Mouse (Mus musculus) large intestine, adult 2 months (tissue): Measurements from ENCODE around the gene Chrm5. TPM values are rescaled to one million over a fixed set of nuclear protein-coding genes. Genes with fewer than 3 reads are reported as not detected.

Experiments used
- DNase-seq: peaks from one replicate; pipeline ENCODE4 v3.0.0-alpha.2; 2012; ENCODE audit warnings: low read depth, low spot score
- WGBS: fragments of 180-500 bp; shearing (Covaris S2); methylation state at CpG from one replicate; pipeline ENCODE4 v1.1.7; 2018; 5-methylcytosine and 5-hydroxymethylcytosine counted together
- polyA plus RNA-seq: library from polyadenylated mRNA; depleted of rRNA; stranded (reverse); fragments of >200 nt; gene quantifications from 2 replicates; pipeline ENCODE4 v1.2.3, GENCODE M21; 2012; rRNA removed

Chrm5 gene
- polyA plus RNA-seq, 1 experiment, result not detected

- DNase-seq, result no peak
- 84% methylated on average over 2 of the region's 2 CpGs for WGBS
Observed at GRCm38 (mm10) chr2:112432523-112432922, 48.0 kb downstream of the Chrm5 start.

- no peak for DNase-seq
- 40% methylated on average over 5 of the region's 5 CpGs for WGBS
Observed at GRCm38 (mm10) chr2:112430403-112430802, 50.2 kb downstream of the Chrm5 start.

GRCm38 (mm10) chr2:112429665-112430064 lies 50.9 kb downstream of the Chrm5 start:
- WGBS, result 81% methylated on average over 4 of the region's 4 CpGs

More at GRCm38 (mm10) chr2:112429665-112430064, 50.9 kb downstream of the Chrm5 start:
- no peak for DNase-seq

Other genes with a start within 250 kb of the Chrm5 start
- gene Lpcat4, start 241.3 kb downstream of the Chrm5 start, polyA plus RNA-seq, result 55.7 and 150 TPM in 2 replicates
- gene Nutm1, start 221.5 kb downstream of the Chrm5 start, polyA plus RNA-seq, result not detected in 2 replicates
- gene Nop10, start 218.8 kb downstream of the Chrm5 start, polyA plus RNA-seq, result 96.1 and 105 TPM in 2 replicates
- 15.2 and 32.1 TPM in 2 replicates for gene Slc12a6, start 214.9 kb downstream of the Chrm5 start, polyA plus RNA-seq
- gene Gm21985, start 214.5 kb downstream of the Chrm5 start, polyA plus RNA-seq, result 0.02 TPM in 1 of 2 replicates, not detected in the other
- 84.9 and 87.0 TPM in 2 replicates for gene Emc4, start 112.7 kb downstream of the Chrm5 start, polyA plus RNA-seq
- 1.8 and 2.2 TPM in 2 replicates for gene Katnbl1, start 101.6 kb downstream of the Chrm5 start, polyA plus RNA-seq
- gene Emc7, start 25.8 kb downstream of the Chrm5 start, polyA plus RNA-seq, result 6.4 and 6.6 TPM in 2 replicates
- gene Aven, start 12.2 kb upstream of the Chrm5 start, polyA plus RNA-seq, result 8.5 and 9.6 TPM in 2 replicates